Mouse (Mus musculus): Measurements from ENCODE around the gene Zdhhc21. TPM values are rescaled to one million over a fixed set of nuclear protein-coding genes. Genes with fewer than 3 reads are reported as not detected.

Gene Zdhhc21
- total RNA-seq, 2 experiments from 2014 or later: 40.9 to 47.1 TPM

DNA sequence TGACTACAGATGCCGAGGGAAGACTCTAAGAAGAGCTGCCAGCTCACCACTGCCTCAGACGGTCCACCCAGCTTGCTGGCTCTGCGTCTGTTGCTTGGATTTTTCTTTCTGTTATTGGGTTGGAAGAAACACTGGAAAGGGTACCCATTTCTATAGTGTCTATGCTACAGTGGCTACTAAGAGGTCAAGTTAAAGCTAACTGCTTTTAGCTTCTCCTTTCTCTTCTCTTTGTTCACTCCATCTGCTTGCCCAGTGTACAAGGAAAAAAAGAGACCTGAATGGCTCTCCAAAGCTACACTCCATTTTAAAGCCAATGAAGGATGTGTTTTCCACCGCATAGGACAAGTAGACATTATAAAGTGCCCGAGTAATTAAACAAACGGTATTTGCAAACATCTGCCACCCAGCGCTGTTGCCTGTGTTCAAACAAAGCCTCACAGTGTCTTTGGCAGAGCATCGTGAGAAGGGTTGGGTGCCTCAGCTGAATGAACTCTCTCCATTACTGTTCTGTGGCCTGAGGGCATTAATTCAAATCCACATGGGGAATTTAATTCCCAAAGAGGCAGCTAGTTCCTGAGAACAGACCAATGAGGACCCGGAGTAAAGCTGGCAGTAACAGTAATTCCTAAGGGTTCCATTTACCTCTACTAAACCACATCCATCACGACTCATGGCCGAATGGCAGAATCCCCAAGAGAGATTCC lies 94.1 kb downstream of the Zdhhc21 start:
- DNase-seq (ENCODE audit: low spot score in 2 of 2): no peak

DNA sequence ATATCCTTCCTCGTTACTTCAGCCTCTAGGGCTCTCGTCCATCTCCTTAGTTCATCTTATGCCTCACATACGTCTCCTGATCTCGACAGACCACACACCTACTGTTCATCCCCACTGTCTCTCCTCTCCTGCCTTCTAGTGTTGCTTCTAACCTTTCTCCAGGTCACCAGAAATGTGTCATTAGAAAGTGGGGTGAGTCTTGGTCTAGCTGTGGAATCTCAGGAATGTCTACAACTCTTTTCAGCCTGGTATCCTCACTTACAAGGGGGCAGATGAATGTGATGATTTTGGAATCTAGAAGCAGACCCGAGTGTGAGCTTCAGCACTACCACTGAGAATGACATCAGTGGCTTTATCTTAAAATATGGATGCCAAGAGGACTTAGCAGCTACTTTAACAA lies 96.2 kb downstream of the Zdhhc21 start:
- no peak for DNase-seq (ENCODE audit: low spot score in 2 of 2)

DNA sequence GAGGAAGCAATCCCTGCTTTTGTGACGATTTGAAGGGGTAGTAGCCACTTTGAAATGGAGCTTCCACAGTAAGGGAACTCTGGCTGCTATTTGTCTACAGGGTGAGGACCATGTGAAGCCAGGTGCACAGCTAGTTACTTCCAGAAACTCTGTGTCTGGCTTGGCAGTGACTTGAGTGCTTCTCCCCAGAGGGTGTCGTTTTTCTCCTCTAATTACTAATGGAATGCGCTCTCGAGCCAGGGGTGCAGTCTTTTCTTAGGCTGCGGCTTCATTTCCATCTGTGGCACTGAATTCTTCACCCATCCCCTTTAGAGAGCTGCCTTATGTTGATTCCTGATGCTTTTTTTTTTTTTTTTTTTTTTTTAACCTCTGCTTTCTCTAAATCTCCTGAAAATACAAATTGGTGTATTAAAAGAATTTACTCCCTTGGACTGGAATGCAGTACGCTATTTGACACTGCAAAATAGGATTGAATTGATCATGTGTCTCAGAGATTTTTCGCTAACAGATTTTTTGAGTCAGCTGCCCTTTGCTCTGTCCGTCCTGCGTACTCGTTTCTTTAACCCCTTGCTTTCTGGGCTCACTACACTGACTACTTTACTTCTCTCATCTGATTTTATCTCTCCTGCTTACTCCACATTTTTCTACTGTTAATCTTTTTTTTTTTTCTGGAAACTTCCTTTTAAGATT lies 97.2 kb downstream of the Zdhhc21 start:
- no peak for DNase-seq (ENCODE audit: low spot score in 2 of 2)

GRCm38 (mm10) chr4:82756295-82756626 lies 103.5 kb downstream of the Zdhhc21 start:
- DNase-seq (ENCODE audit: low spot score in 2 of 2): no peak

GRCm38 (mm10) chr4:82755616-82756294 lies 104.0 kb downstream of the Zdhhc21 start:
- no peak for DNase-seq (ENCODE audit: low spot score in 2 of 2)

Other genes with a start within 250 kb of the Zdhhc21 start
- 100 to 1,000 TPM; 153 to 156 TPM for gene Nfib, start 154.2 kb downstream of the Zdhhc21 start, total RNA-seq (2021)
- gene Cer1, start 25.2 kb upstream of the Zdhhc21 start, total RNA-seq (2021): not detected
- gene Frem1, start 192.4 kb upstream of the Zdhhc21 start, total RNA-seq (2021): 1 to 10 TPM; 2.1 to 2.2 TPM